In the genomic region with DNA sequence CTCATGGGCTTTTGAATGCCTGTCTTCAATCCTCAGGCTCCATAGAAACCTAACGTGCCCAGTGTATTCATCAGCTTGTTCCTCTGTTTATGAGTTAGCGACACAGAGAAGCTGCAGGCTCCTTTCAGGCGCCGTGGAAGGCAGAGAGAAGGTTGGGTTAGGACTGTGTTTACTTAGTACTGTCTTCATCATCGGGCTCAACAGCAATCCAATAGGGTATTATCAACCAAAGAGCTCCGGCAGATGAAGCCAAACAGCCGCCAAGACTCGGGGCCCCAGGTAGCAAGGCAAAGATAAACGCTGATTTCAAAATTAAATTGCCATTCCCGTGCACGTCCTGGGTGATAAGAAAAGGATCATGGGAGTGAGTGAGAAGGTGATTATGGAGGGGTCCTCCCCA, we compare ENCODE assay signal across 26 mouse cellular contexts. TPM values are rescaled to one million over a fixed set of nuclear protein-coding genes. Genes with fewer than 3 reads are reported as not detected.
"Had no signal": no experiment of that assay in that cellular context is flagged by ENCODE, and none has a peak within 500 bp of the region (broad histone marks: within the 10 kb centered on the region; RNA-seq: fewer than 3 reads in every experiment).

No protein-coding gene starts in this region.

- DNase-seq: kidney, adult 2 months; kidney, postnatal 25 days; layer of hippocampus, adult 9-11 months; liver; liver, embryonic 13.5 days; lung, embryonic 14.5 days; lung, postnatal 10 days; lung, postnatal 36 days; right cerebral cortex, adult 18-20 months; right cerebral cortex, postnatal 14 days; right cerebral cortex, postnatal 4 days; thymus, adult 2 months; thymus, postnatal 14 days; thymus, postnatal 4 days had no signal

- H3K27ac ChIP-seq: kidney, postnatal 0 days; layer of hippocampus, adult 2 months; limb, embryonic 10.5 days; limb, embryonic 13.5 days; liver, embryonic 13.5 days; midbrain, embryonic 10.5 days; midbrain, embryonic 13.5 days; stomach, embryonic 15.5 days had no signal

- H3K4me1 ChIP-seq: limb, embryonic 10.5 days; limb, embryonic 13.5 days; liver, embryonic 13.5 days; megakaryocyte, embryonic 14.5 days; midbrain, embryonic 13.5 days; stomach, embryonic 15.5 days had no signal

- H3K36me3 ChIP-seq: limb, embryonic 10.5 days; limb, embryonic 13.5 days; liver, embryonic 13.5 days; midbrain, embryonic 10.5 days; midbrain, embryonic 13.5 days; stomach, embryonic 15.5 days had no signal

- H3K4me2 ChIP-seq: limb, embryonic 13.5 days; liver, embryonic 13.5 days; lung, embryonic 14.5 days; midbrain, embryonic 13.5 days; stomach, embryonic 15.5 days had no signal

- H3K9me3 ChIP-seq: limb, embryonic 10.5 days; limb, embryonic 13.5 days; midbrain, embryonic 10.5 days; midbrain, embryonic 13.5 days; stomach, embryonic 15.5 days had no signal

- H3K4me3 ChIP-seq: layer of hippocampus, adult 2 months; limb, embryonic 10.5 days; limb, embryonic 13.5 days; liver, embryonic 13.5 days; megakaryocyte, embryonic 14.5 days; midbrain, embryonic 10.5 days; midbrain, embryonic 13.5 days; stomach, embryonic 15.5 days had no signal

- H3K9ac ChIP-seq: limb, embryonic 13.5 days; liver, embryonic 13.5 days; lung, embryonic 14.5 days; midbrain, embryonic 13.5 days; stomach, embryonic 15.5 days had no signal

- ATAC-seq: inflammation-experienced regulatory T-cells, adult 6 months; midbrain, embryonic 13.5 days had no signal

- H3K27me3 ChIP-seq: limb, embryonic 13.5 days; liver, embryonic 13.5 days; megakaryocyte, embryonic 14.5 days; midbrain, embryonic 13.5 days; stomach, embryonic 15.5 days had no signal

RNA-seq across cellular contexts. Expression of a gene that starts 50.5 kb away (rescaled TPM):
- polyA plus RNA-seq: inflammation-experienced regulatory T-cells, adult 6 months; kidney, adult 2 months; kidney, embryonic 14.5 days; kidney, postnatal 0 days; large intestine, adult 2 months; limb, embryonic 10.5 days; lung, embryonic 14.5 days; midbrain, embryonic 10.5 days; neural tube, embryonic 11.5 days; stomach, embryonic 15.5 days; thymus, adult 2 months had no signal
